Mouse (Mus musculus): ENCODE results near the gene Sbds.

DNA sequence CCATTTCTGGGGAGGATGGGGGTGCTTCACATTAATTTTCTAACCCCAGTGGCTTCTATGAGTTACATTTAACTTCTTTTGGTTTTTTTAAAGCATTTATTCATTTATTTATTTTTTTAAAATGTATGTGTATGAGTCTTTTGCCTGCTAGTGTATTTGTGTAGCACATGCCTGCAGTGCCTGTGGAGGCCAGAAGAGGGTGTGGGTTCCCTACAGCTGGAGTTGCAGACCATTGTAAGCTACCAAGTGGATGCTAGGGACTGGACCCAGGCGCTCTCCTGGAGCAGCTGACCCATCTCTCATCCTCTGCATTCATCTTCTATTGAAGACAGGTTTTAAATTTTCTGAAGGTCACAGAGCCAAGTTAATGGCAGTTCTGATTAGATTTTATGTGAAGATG lies 17.0 kb upstream of the Sbds start:
- TF ChIP-seq POLR2A (IDR thresholded peaks at IDR 0.05; ENCODE audit: borderline replicate concordance, extremely low read depth, low read depth, low read length), result no peak
- TF ChIP-seq CTCF (IDR thresholded peaks at IDR 0.05; ENCODE audit: insufficient read depth, low read length), result 0 out of 2 replicates have a peak, but pooled peaks have one; percentile 15

Measured in lung, adult 2 months (tissue).